Mouse (Mus musculus): ENCODE data around the gene Sh3bp4.

- no peak for TF ChIP-seq CTCF (IDR thresholded peaks at IDR 0.05; ENCODE audit: low read depth, low read length)
- no peak for TF ChIP-seq POLR2A (IDR thresholded peaks at IDR 0.05; ENCODE audit: borderline replicate concordance, low read depth, low read length)
Observed at GRCm38 (mm10) chr1:89039836-89040235, 30.4 kb upstream of the Sh3bp4 start.

Data from bone marrow macrophage, adult 2 months (primary cell).